Mouse (Mus musculus) limb, embryonic 11.5 days (tissue): ENCODE measurements around the gene Spg7. TPM values are rescaled to one million over a fixed set of nuclear protein-coding genes. Genes with fewer than 3 reads are reported as not detected.

Source experiments
- ATAC-seq: fragments of 200-750 bp; cut with Nextera tagmentation; 2 replicates; pipeline ENCODE4 v1.8.0; 2017; ENCODE audit warnings: low read depth; ENCODE audit not compliant: insufficient number of reproducible peaks, low FRiP score, low TSS enrichment
- DNase-seq: peaks from one replicate; pipeline ENCODE4 v3.0.0-alpha.2; 2015; ENCODE audit warnings: low spot score
- H3K27ac ChIP-seq: fragments of 300-500 bp; sonication (generic); replicated peaks from 2 replicates; pipeline ENCODE4 v1.5.1; 2014; ENCODE audit warnings: low read depth, mild to moderate bottlenecking, low read length
- H3K27me3 ChIP-seq: fragments of 300-500 bp; sonication (generic); 2 replicates; pipeline ENCODE4 v1.6.1; 2014; ENCODE audit warnings: mild to moderate bottlenecking, low read length, mixed read lengths; ENCODE audit not compliant: control insufficient read depth, insufficient read depth
- H3K36me3 ChIP-seq: fragments of 300-500 bp; sonication (generic); 2 replicates; pipeline ENCODE4 v1.6.1; 2014; ENCODE audit warnings: mild to moderate bottlenecking, low read length, moderate library complexity, mixed read lengths; ENCODE audit not compliant: control insufficient read depth, insufficient read depth
- H3K4me1 ChIP-seq: fragments of 300-500 bp; sonication (generic); 2 replicates; pipeline ENCODE4 v1.6.1; 2014; ENCODE audit warnings: low read length, mixed read lengths; ENCODE audit not compliant: control insufficient read depth, insufficient read depth
- H3K4me2 ChIP-seq: fragments of 300-500 bp; sonication (generic); 2 replicates; pipeline ENCODE4 v1.6.1; 2014; ENCODE audit warnings: low read depth, mild to moderate bottlenecking, moderate library complexity; ENCODE audit not compliant: severe bottlenecking
- H3K4me3 ChIP-seq: fragments of 300-500 bp; sonication (generic); 2 replicates; pipeline ENCODE4 v1.5.1; 2014; ENCODE audit warnings: low read depth, low read length
- H3K9ac ChIP-seq: fragments of 300-500 bp; sonication (generic); 2 replicates; pipeline ENCODE4 v1.6.1; 2014; ENCODE audit warnings: mild to moderate bottlenecking, low read length
- H3K9me3 ChIP-seq: fragments of 300-500 bp; sonication (generic); 2 replicates; pipeline ENCODE4 v1.6.1; 2016; ENCODE audit warnings: low read length; ENCODE audit not compliant: control insufficient read depth
- WGBS: fragments of 180-500 bp; shearing (Covaris S2); extraction: QIAGEN DNeasy Blood & Tissue Kit; methylation state at CpG from one replicate; pipeline ENCODE4 v1.1.7; 2014; 5-methylcytosine and 5-hydroxymethylcytosine counted together
- polyA plus RNA-seq: library from polyadenylated mRNA; unstranded; fragments of >200 nt; fragmentation: Nextera tagmentation; extraction: Ambion mirVana; gene quantifications from 2 replicates; pipeline ENCODE4 v1.2.1, GENCODE M21; 2014

Gene Spg7
- polyA plus RNA-seq, 1 experiment from 2014 or later = 45.0 TPM

DNA sequence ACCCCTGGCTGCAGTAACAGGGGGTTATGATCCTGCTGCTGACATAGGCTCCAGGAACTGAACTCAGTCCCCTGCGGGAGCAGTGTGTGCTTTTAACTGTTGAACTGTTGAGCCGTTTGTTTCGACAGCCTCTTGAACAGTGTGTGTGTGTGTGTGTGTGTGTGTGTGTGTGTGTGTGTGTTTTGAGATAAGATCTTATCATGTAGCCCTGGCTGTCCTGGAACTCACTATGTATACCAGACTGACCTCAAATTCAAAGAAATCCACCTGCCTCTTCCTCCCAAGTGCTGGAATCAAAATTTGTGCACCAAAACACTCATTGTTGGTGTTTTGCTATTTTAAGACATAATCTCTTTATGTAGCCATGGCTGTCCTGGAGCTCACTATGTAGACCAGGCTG, 51.9 kb downstream of the Spg7 start:
- H3K27ac ChIP-seq = no peak overlapping the region
- no peak overlapping the region for H3K9ac ChIP-seq
- H3K27me3 ChIP-seq = peaks cover 40% of the 10 kb centered on the region
- DNase-seq (no peak), ATAC-seq (no peak)
- no peak overlapping the region for H3K4me3 ChIP-seq
- H3K4me1 ChIP-seq = peaks cover 12% of the 10 kb centered on the region
- H3K9me3 ChIP-seq = no peaks in the 10 kb centered on the region
- no peak overlapping the region for H3K4me2 ChIP-seq
- 68% methylated on average over 3 of the region's 3 CpGs for WGBS
- no peaks in the 10 kb centered on the region for H3K36me3 ChIP-seq

DNA sequence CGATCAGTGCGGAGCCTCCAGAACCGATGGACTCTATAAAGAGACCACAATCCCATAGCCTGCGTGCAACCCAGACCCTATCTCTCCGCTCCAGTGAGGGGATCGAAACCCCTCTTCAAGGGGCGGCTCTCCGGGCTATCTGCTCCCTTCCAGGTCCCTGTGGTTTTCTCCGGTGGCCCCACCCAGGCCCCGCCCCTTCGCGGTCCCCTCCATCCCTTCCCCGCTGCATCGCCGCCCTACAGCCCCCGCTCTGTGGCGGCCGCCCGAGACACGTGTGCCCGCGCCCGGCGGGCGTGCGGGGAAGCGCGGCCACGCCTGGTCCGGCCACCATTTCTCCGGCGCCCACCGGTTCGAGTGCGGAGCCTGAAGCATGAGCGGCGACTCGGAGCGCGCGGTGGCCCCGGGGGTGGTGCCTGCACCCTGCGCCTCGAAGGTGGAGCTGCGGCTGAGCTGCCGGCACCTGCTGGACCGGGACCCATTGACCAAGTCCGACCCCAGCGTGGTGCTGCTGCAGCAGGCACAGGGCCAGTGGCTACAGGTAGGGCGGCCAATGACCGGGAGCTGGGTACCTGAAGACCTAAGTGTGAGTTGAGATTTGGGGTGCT, 54.5 kb downstream of the Spg7 start, which contains the start of gene Cpne7:
Gene Cpne7, plus strand, starts transcription at position 248 of the 605 bp plus-strand sequence.
- H3K36me3 ChIP-seq = no peaks in the 10 kb centered on the region
- H3K4me3 ChIP-seq = peak within 1 kb of the TSS; percentile 43
- H3K9ac ChIP-seq = peak within 1 kb of the TSS; percentile 37; the same call in 1 of the 2 replicates
- H3K4me2 ChIP-seq = peak within 1 kb of the TSS; percentile 83
- peaks cover 12% of the 10 kb centered on the region for H3K4me1 ChIP-seq
- WGBS = 1% methylated on average over 49 of the region's 51 CpGs
- ATAC-seq (0 out of 2 replicates have a peak, but pooled peaks have one; percentile 51), DNase-seq (no peak)
- no peak within 1 kb of the TSS for H3K27ac ChIP-seq
- H3K9me3 ChIP-seq = no peaks in the 10 kb centered on the region
- H3K27me3 ChIP-seq = peaks cover 40% of the 10 kb centered on the region

DNA sequence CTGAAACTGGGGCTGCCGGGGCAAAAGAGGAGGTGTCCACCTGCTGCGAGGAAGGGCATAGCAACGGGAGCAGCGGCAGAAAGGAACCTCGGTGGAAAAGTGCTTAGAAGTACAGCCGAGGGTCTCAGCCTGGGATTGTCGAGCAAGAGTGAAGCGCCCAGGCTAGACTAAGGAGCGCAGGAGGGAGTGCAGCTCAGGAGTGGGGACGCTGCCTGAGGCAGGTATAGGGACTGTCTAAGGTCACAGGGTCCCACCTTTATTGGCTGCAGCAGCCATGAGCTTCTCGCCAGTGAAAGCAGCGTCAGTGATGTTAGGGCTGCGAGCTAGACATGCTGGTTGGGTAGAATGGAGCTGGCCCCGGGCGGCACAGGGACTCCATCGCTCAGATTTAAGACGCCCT, 55.0 kb downstream of the Spg7 start:
- peaks cover 40% of the 10 kb centered on the region for H3K27me3 ChIP-seq
- DNase-seq (no peak), ATAC-seq (no peak)
- no peaks in the 10 kb centered on the region for H3K9me3 ChIP-seq
- H3K9ac ChIP-seq = no peak overlapping the region
- H3K4me1 ChIP-seq = peaks cover 12% of the 10 kb centered on the region
- H3K27ac ChIP-seq = no peak overlapping the region
- H3K4me3 ChIP-seq = peak overlapping the region; percentile 43
- H3K36me3 ChIP-seq = no peaks in the 10 kb centered on the region
- peak overlapping the region; percentile 83 for H3K4me2 ChIP-seq
- 4% methylated on average over 17 of the region's 17 CpGs for WGBS

DNA sequence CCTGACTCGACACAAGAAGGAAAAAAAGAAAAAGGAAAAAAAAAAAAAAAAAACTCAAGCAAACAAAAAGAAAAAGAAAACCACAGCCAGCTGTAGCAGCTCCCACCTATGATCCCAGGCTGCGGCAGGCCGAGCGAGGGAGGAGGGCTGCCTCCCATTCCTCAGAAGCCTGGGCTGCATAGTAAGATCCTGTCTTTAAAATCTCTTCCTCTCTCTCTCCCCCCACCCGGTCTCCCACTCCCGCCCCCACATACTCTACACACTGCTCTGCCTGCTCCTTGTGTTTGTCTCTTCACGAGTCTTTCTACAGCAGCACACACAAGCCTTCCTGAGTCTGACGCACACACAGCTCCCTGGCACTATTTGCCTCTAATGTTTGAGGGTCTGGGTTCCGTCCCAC, 59.3 kb downstream of the Spg7 start:
- no peaks in the 10 kb centered on the region for H3K9me3 ChIP-seq
- 63% methylated on average over 9 of the region's 9 CpGs for WGBS
- DNase-seq = no peak
- H3K4me3 ChIP-seq = no peak overlapping the region
- no peak for ATAC-seq
- no peaks in the 10 kb centered on the region for H3K36me3 ChIP-seq
- H3K27ac ChIP-seq = no peak overlapping the region
- no peak overlapping the region for H3K9ac ChIP-seq
- H3K4me1 ChIP-seq = peaks cover 9% of the 10 kb centered on the region
- H3K27me3 ChIP-seq = peaks cover 25% of the 10 kb centered on the region
- H3K4me2 ChIP-seq = no peak overlapping the region

DNA sequence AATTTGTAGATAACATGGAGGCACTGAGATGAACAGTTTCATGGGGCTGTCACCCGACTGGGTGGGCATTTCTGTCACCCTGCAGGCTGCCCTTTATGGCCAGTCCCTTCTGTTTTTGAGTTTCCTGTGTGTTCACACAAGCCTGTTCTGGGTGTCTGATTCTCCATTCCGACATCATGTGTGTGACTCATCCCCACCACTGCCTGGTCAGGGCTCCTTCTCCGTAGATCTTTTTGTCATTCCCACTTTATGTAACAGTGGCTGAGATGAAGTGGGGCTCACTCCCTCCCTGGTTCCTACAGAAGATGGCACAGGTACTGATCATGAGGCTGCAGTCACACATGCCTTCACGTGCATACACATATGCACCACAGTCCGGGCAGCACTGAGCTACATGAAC, 59.9 kb downstream of the Spg7 start:
- Histone ChIP-seq H3K27me3 (peaks cover 19% of the 10 kb centered on the region), H3K4me1 (peaks cover 3% of the 10 kb centered on the region), H3K4me2 (no peak overlapping the region), H3K9me3 (no peaks in the 10 kb centered on the region), H3K36me3 (no peaks in the 10 kb centered on the region), H3K4me3 (no peak overlapping the region), H3K9ac (no peak overlapping the region), H3K27ac (no peak overlapping the region)
- ATAC-seq (no peak), DNase-seq (no peak)
- 80% methylated on average over 5 of the region's 5 CpGs for WGBS

DNA sequence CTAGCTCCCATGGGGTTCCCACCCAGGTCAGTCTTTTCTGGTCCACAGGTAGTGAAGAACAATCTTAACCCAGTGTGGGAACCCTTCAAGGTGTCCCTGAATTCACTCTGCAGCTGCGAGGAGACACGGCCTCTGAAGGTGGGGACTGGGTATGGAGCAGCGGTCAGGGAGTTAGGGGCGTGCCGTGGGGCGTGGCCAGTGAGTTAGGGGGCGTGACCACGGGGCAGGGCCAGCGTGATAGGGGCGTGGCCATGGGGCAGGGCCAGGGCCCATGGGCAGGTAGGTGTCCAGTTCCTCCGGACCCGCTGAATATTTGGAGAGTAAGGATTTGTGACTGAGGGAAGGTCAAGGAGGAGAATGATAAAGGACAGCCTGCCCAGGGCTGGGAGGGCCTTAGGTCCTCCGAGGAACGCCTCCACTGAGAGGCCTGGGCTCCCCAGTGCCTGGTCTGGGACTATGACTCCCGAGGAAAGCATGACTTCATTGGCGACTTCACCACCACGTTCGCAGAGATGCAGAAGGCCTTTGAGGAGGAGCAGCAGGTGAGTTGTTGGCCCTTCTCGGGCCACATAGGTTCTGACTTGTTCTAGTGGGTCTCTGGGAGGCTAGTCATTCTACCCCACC, 63.6 kb downstream of the Spg7 start:
- no peaks in the 10 kb centered on the region for H3K9me3 ChIP-seq
- no peaks in the 10 kb centered on the region for H3K4me1 ChIP-seq
- peak overlapping the region; percentile 27; the same call in 1 of the 2 replicates for H3K4me2 ChIP-seq
- H3K36me3 ChIP-seq = no peaks in the 10 kb centered on the region
- H3K27me3 ChIP-seq = no peaks in the 10 kb centered on the region
- H3K4me3 ChIP-seq = no peak overlapping the region
- 4% methylated on average over 19 of the region's 19 CpGs for WGBS
- DNase-seq (peak; percentile 79), ATAC-seq (peak; percentile 60; the same call in 1 of the 2 replicates)
- no peak overlapping the region for H3K27ac ChIP-seq
- H3K9ac ChIP-seq = no peak overlapping the region

DNA sequence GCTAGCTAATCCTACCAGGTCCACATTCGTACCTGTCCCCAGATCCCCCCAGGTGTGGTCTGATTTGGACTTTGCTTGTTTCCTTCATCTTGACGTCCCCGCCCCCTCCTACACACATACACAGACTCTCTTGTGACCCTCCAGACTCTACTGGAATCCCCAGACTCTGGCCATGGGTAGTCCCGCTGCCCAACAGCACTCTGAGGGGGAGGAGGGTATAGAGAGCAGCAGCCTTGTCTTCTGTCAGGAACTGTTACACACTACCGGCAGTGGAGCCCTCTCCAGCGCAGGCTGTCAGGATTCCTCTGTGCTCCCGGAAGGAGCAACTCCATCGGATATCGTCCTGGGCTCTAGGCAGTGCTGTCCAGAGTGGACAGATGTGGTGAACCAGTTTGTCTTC, 68.3 kb downstream of the Spg7 start:
- no peak for DNase-seq
- no peak for ATAC-seq
- no peak overlapping the region for H3K4me3 ChIP-seq
- no peaks in the 10 kb centered on the region for H3K4me1 ChIP-seq
- no peak overlapping the region for H3K4me2 ChIP-seq
- no peak overlapping the region for H3K9ac ChIP-seq
- no peak overlapping the region for H3K27ac ChIP-seq
- H3K9me3 ChIP-seq = no peaks in the 10 kb centered on the region
- no peaks in the 10 kb centered on the region for H3K27me3 ChIP-seq
- H3K36me3 ChIP-seq = no peaks in the 10 kb centered on the region
- 61% methylated on average over 9 of the region's 9 CpGs for WGBS

DNA sequence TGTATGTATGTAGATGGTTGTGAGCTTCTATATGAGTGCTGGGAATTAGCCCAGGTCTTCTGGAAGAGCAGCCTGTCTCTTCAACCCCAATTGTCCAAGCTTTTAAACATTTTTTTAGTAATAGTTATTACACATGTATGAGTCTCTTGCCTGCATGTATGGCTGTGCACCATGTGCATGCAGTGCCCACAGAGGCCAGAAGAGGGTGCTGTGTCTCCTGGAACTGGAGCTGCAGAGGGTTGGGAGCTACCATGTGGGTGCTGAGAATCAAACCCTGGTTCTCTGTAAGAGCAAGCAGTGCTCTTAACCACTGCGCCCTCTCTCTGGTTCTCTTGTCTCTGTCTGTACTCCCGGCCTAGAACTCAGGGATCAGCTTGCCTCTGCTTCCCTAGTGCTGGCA, 70.2 kb downstream of the Spg7 start:
- H3K9me3 ChIP-seq = no peaks in the 10 kb centered on the region
- H3K4me1 ChIP-seq = peaks cover 7% of the 10 kb centered on the region
- no peak overlapping the region for H3K4me3 ChIP-seq
- ATAC-seq (no peak), DNase-seq (no peak)
- H3K27me3 ChIP-seq = no peaks in the 10 kb centered on the region
- 98% methylated on average over 2 of the region's 2 CpGs for WGBS
- H3K36me3 ChIP-seq = no peaks in the 10 kb centered on the region
- H3K27ac ChIP-seq = no peak overlapping the region
- H3K4me2 ChIP-seq = no peak overlapping the region
- no peak overlapping the region for H3K9ac ChIP-seq
